Mouse (Mus musculus): Measurements from ENCODE around the gene Gabbr1.

- TF ChIP-seq CTCF (IDR thresholded peaks at IDR 0.05; ENCODE audit: low read depth) (no peak), EP300 (IDR thresholded peaks at IDR 0.05; ENCODE audit: low read depth) (no peak)
Measured at GRCm38 (mm10) chr17:37026425-37026824, 19.3 kb upstream of the Gabbr1 start.

Measured in liver, embryonic 14.5 days (tissue).